Mouse (Mus musculus) ES-CJ7 (cell line): Measurements from ENCODE around the gene Parp11.

ENCODE experiments used
- DNase-seq: peaks from one replicate; pipeline ENCODE4 v3.0.0; 2011; ENCODE audit warnings: low read depth, low spot score

Parp11 gene

GRCm38 (mm10) chr6:127446436-127446890, at the start of gene Parp11:
Gene Parp11, plus strand, starts transcription at chr6:127446840.
- peak; percentile 49 for DNase-seq

- DNase-seq: peak; percentile 83
Measured at GRCm38 (mm10) chr6:127398073-127398472, 48.6 kb upstream of the Parp11 start.

- no peak for DNase-seq
Measured at GRCm38 (mm10) chr6:127401419-127401818, 45.2 kb upstream of the Parp11 start.

GRCm38 (mm10) chr6:127404070-127404810, 42.4 kb upstream of the Parp11 start:
- no peak for DNase-seq

GRCm38 (mm10) chr6:127405682-127406081, 41.0 kb upstream of the Parp11 start:
- DNase-seq: no peak

- no peak for DNase-seq
Measured at GRCm38 (mm10) chr6:127407742-127408141, 38.9 kb upstream of the Parp11 start.

GRCm38 (mm10) chr6:127417525-127418184, 29.0 kb upstream of the Parp11 start:
- DNase-seq: no peak

GRCm38 (mm10) chr6:127418322-127418721, 28.3 kb upstream of the Parp11 start:
- no peak for DNase-seq

GRCm38 (mm10) chr6:127420115-127420514, 26.5 kb upstream of the Parp11 start:
- no peak for DNase-seq

GRCm38 (mm10) chr6:127425095-127425494, 21.5 kb upstream of the Parp11 start:
- no peak for DNase-seq

- DNase-seq: no peak
Measured at GRCm38 (mm10) chr6:127430716-127431115, 15.9 kb upstream of the Parp11 start.

GRCm38 (mm10) chr6:127431196-127431766, 15.4 kb upstream of the Parp11 start:
- no peak for DNase-seq

- DNase-seq: no peak
Measured at GRCm38 (mm10) chr6:127433886-127434647, 12.6 kb upstream of the Parp11 start.

- DNase-seq: no peak
Measured at GRCm38 (mm10) chr6:127434648-127434984, 12.0 kb upstream of the Parp11 start.

- DNase-seq: no peak
Measured at GRCm38 (mm10) chr6:127439063-127439462, 7.6 kb upstream of the Parp11 start.

GRCm38 (mm10) chr6:127439540-127440195, 7.0 kb upstream of the Parp11 start:
- no peak for DNase-seq

- peak; percentile 19 for DNase-seq
Measured at GRCm38 (mm10) chr6:127440416-127441104, 6.1 kb upstream of the Parp11 start.

GRCm38 (mm10) chr6:127442584-127442983, 4.1 kb upstream of the Parp11 start:
- no peak for DNase-seq

GRCm38 (mm10) chr6:127443910-127444309, 2.7 kb upstream of the Parp11 start:
- DNase-seq: no peak

GRCm38 (mm10) chr6:127444466-127444865, 2.2 kb upstream of the Parp11 start:
- no peak for DNase-seq
